Mouse (Mus musculus) forebrain, embryonic 16.5 days (tissue): ENCODE data around the gene Tmem92. TPM values are rescaled to one million over a fixed set of nuclear protein-coding genes. Genes with fewer than 3 reads are reported as not detected.

Experiments
- ATAC-seq: fragments of 200-750 bp; cut with Nextera tagmentation; 2 replicates; pipeline ENCODE4 v1.8.0; 2017; ENCODE audit warnings: mild to moderate bottlenecking, moderate library complexity
- H3K27ac ChIP-seq: fragments of 300-500 bp; sonication (generic); 2 replicates; pipeline ENCODE4 v1.5.1; 2014; ENCODE audit warnings: low read length, control low read depth
- H3K27me3 ChIP-seq: fragments of 300-500 bp; sonication (generic); replicated peaks from 2 replicates; pipeline ENCODE4 v1.6.1; 2014; ENCODE audit warnings: low read length; ENCODE audit not compliant: control insufficient read depth, insufficient read depth
- H3K36me3 ChIP-seq: fragments of 300-500 bp; sonication (generic); 2 replicates; pipeline ENCODE4 v1.6.1; 2014; ENCODE audit not compliant: control insufficient read depth, insufficient read depth
- H3K4me1 ChIP-seq: fragments of 300-500 bp; sonication (generic); replicated peaks from 2 replicates; pipeline ENCODE4 v1.6.1; 2014; ENCODE audit warnings: low read length; ENCODE audit not compliant: control insufficient read depth, insufficient read depth
- H3K4me2 ChIP-seq: fragments of 300-500 bp; sonication (generic); 2 replicates; pipeline ENCODE4 v1.6.1; 2014; ENCODE audit warnings: mild to moderate bottlenecking, low read length, control low read depth
- H3K4me3 ChIP-seq: fragments of 300-500 bp; sonication (generic); replicated peaks from 2 replicates; pipeline ENCODE4 v1.5.1; 2014; ENCODE audit warnings: mild to moderate bottlenecking, low read length, control low read depth
- H3K9ac ChIP-seq: fragments of 300-500 bp; sonication (generic); replicated peaks from 2 replicates; pipeline ENCODE4 v1.6.1; 2014; ENCODE audit warnings: low read depth, low read length, control low read depth
- H3K9me3 ChIP-seq: fragments of 300-500 bp; sonication (generic); 2 replicates; pipeline ENCODE4 v1.6.1; 2016; ENCODE audit warnings: low read length; ENCODE audit not compliant: control insufficient read depth
- WGBS: fragments of 180-500 bp; shearing (Covaris S2); extraction: QIAGEN DNeasy Blood & Tissue Kit; methylation state at CpG from one replicate; pipeline ENCODE4 v1.1.7; 2014; 5-methylcytosine and 5-hydroxymethylcytosine counted together
- polyA plus RNA-seq: library from polyadenylated mRNA; unstranded; fragments of >200 nt; fragmentation: Nextera tagmentation; extraction: Ambion mirVana; gene quantifications from 2 replicates; pipeline ENCODE4 v1.2.1, GENCODE M21; 2015

Gene Tmem92
- polyA plus RNA-seq, 1 experiment from 2014 or later, result not detected

DNA sequence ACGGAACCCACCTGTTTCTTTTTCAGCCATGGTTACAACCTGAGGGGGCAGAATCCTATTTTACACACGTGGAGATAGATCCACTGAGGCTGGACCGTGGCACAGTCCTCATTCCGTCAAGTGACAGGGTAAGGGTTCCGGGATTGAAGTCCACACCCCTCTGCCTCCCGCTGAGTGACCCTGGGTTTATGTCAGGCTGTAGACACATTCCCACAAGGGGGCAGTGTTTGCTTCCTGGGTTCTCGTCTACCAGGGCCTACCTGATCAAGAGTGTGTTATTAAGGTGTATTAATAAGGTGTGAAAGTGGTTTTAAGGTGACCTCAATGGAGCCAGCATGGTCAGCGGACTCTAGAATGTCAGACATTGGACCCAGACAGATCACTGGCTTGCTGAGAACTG, 49.7 kb downstream of the Tmem92 start:
- Histone ChIP-seq H3K4me1 (no peaks in the 10 kb centered on the region), H3K9me3 (no peaks in the 10 kb centered on the region), H3K4me3 (no peak overlapping the region), H3K36me3 (no peaks in the 10 kb centered on the region), H3K27me3 (no peaks in the 10 kb centered on the region), H3K4me2 (no peak overlapping the region), H3K9ac (no peak overlapping the region), H3K27ac (no peak overlapping the region)
- ATAC-seq, result no peak
- WGBS, result 43% methylated on average over 8 of the region's 8 CpGs

- no peak for ATAC-seq
Observed at GRCm38 (mm10) chr11:94731229-94731628, 51.3 kb downstream of the Tmem92 start.

GRCm38 (mm10) chr11:94730261-94730660, 52.2 kb downstream of the Tmem92 start:
- H3K27me3 ChIP-seq, result no peaks in the 10 kb centered on the region
- no peak overlapping the region for H3K4me3 ChIP-seq
- no peak for ATAC-seq
- no peak overlapping the region for H3K9ac ChIP-seq
- no peaks in the 10 kb centered on the region for H3K9me3 ChIP-seq
- H3K4me2 ChIP-seq, result no peak overlapping the region
- 37% methylated on average over 5 of the region's 5 CpGs for WGBS
- H3K36me3 ChIP-seq, result no peaks in the 10 kb centered on the region
- H3K27ac ChIP-seq, result no peak overlapping the region
- H3K4me1 ChIP-seq, result no peaks in the 10 kb centered on the region

More at GRCm38 (mm10) chr11:94731229-94731628, 51.3 kb downstream of the Tmem92 start:
- Histone ChIP-seq H3K27me3 (no peaks in the 10 kb centered on the region), H3K9ac (no peak overlapping the region), H3K4me1 (no peaks in the 10 kb centered on the region), H3K9me3 (no peaks in the 10 kb centered on the region), H3K36me3 (no peaks in the 10 kb centered on the region), H3K27ac (no peak overlapping the region), H3K4me2 (no peak overlapping the region), H3K4me3 (no peak overlapping the region)
- 90% methylated on average over 12 of the region's 12 CpGs for WGBS

DNA sequence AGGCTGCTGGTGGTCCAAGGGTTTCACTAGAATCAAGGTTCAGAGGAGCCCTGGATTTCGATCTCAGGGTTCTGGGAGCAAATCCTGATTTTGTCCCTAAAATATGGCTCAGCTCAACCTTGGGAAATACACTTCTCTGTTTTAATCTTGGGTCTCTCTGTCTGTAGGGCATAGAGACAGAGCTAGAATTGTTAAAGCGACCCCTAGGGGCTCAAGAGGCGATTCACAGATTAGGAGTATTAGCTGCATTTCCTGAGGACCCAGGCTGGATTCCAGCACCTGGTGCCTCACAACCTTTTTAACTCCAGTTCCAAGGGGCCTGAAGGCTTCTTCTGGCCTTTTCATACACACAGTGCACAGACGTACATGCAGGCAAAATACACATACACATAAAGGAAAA, 52.9 kb downstream of the Tmem92 start:
- Histone ChIP-seq H3K9ac (no peak overlapping the region), H3K9me3 (no peaks in the 10 kb centered on the region), H3K4me3 (no peak overlapping the region), H3K4me2 (no peak overlapping the region), H3K36me3 (no peaks in the 10 kb centered on the region), H3K27me3 (no peaks in the 10 kb centered on the region), H3K4me1 (no peaks in the 10 kb centered on the region), H3K27ac (no peak overlapping the region)
- ATAC-seq, result no peak
- WGBS, result 31% methylated on average over 4 of the region's 4 CpGs

GRCm38 (mm10) chr11:94728545-94728944, 54.0 kb downstream of the Tmem92 start:
- Histone ChIP-seq H3K4me2 (no peak overlapping the region), H3K27ac (no peak overlapping the region), H3K27me3 (no peaks in the 10 kb centered on the region), H3K4me1 (no peaks in the 10 kb centered on the region), H3K36me3 (no peaks in the 10 kb centered on the region), H3K9me3 (no peaks in the 10 kb centered on the region), H3K9ac (no peak overlapping the region), H3K4me3 (no peak overlapping the region)
- ATAC-seq, result no peak
- 79% methylated on average over 3 of the region's 3 CpGs for WGBS

GRCm38 (mm10) chr11:94727306-94727705, 55.2 kb downstream of the Tmem92 start:
- Histone ChIP-seq H3K9ac (no peak overlapping the region), H3K4me3 (no peak overlapping the region), H3K27me3 (no peaks in the 10 kb centered on the region), H3K9me3 (no peaks in the 10 kb centered on the region), H3K4me2 (no peak overlapping the region), H3K4me1 (no peaks in the 10 kb centered on the region), H3K27ac (no peak overlapping the region), H3K36me3 (no peaks in the 10 kb centered on the region)
- WGBS, result 88% methylated on average over 3 of the region's 3 CpGs
- no peak for ATAC-seq

Other genes with a start within 250 kb of the Tmem92 start
- 6.6 and 6.7 TPM in 2 replicates for gene Rsad1, start 233.4 kb downstream of the Tmem92 start, polyA plus RNA-seq
- 0.24 and 0.52 TPM in 2 replicates for gene Chad, start 217.7 kb downstream of the Tmem92 start, polyA plus RNA-seq
- gene Acsf2, start 180.8 kb downstream of the Tmem92 start, polyA plus RNA-seq, result 0.98 and 1.2 TPM in 2 replicates
- 162 and 166 TPM in 2 replicates for gene Lrrc59, start 152.9 kb downstream of the Tmem92 start, polyA plus RNA-seq
- 103 and 114 TPM in 2 replicates for gene Mrpl27, start 128.9 kb downstream of the Tmem92 start, polyA plus RNA-seq
- gene Eme1, start 128.7 kb downstream of the Tmem92 start, polyA plus RNA-seq, result 8.2 and 8.9 TPM in 2 replicates
- 8.1 and 8.2 TPM in 2 replicates for gene Xylt2, start 105.2 kb downstream of the Tmem92 start, polyA plus RNA-seq
- not detected in 2 replicates for gene Gm11541, start 78.2 kb downstream of the Tmem92 start, polyA plus RNA-seq
- not detected in 2 replicates for gene Cdc34b, start 40.9 kb downstream of the Tmem92 start, polyA plus RNA-seq
- gene Col1a1, start 153.5 kb upstream of the Tmem92 start, polyA plus RNA-seq, result 45.0 and 166 TPM in 2 replicates
- gene Hils1, start 184.9 kb upstream of the Tmem92 start, polyA plus RNA-seq, result not detected in 2 replicates
- 0.19 and 0.58 TPM in 2 replicates for gene Sgca, start 193.6 kb upstream of the Tmem92 start, polyA plus RNA-seq
- gene Ppp1r9b, start 208.3 kb upstream of the Tmem92 start, polyA plus RNA-seq, result 22.0 and 22.4 TPM in 2 replicates
- gene Samd14, start 227.2 kb upstream of the Tmem92 start, polyA plus RNA-seq, result 123 and 134 TPM in 2 replicates